ENCODE assay signal across 8 mouse cellular contexts in genomic region chr9:107290897-107291296, GRCm38 (mm10). TPM values are rescaled to one million over a fixed set of nuclear protein-coding genes. Genes with fewer than 3 reads are reported as not detected.
DNase-seq lines count a peak whose midpoint lies in the region; ATAC-seq and TF ChIP-seq lines count a peak whose summit lies in the region.

No protein-coding gene starts in this region.

- H3K9ac ChIP-seq in ES-E14 (ENCODE audit: insufficient read depth, low read depth, low read length, poor library complexity, severe bottlenecking), result no peak overlapping the region

- H3K4me1 ChIP-seq in ES-E14 (ENCODE audit: control insufficient read depth in 2 of 2, insufficient read depth in 2 of 2, low read length in 2 of 2, poor library complexity in 1 of 2), result peaks cover 2 to 20% of the 10 kb centered on the region in 2 experiments; a peak in 3 of 4 replicates
- H3K4me1 ChIP-seq in embryonic fibroblast, embryonic 13.5 days (ENCODE audit: control insufficient read depth, insufficient read depth, low read length), result 0 out of 2 replicates have a peak, but pooled peaks cover 2% of the 10 kb centered on the region

- TF ChIP-seq CTCF in embryonic fibroblast, embryonic 13.5 days (IDR thresholded peaks at IDR 0.05; ENCODE audit: borderline replicate concordance, insufficient read depth, low read length), result peak; percentile 76

- in situ Hi-C loops in ES-E14 (cut with MboI; ENCODE audit: low sequenced_read_pairs in 2 of 2, unreplicated experiment in 2 of 2), result loop anchor here in 1 of 2 experiments (10.0 kb wide), 1 partner anchor 386 kb away; no protein-coding TSS in a partner anchor

- intact Hi-C loops in heart, postnatal 10 days (cut with DNase I), result loop anchor here (1.0 to 10.0 kb wide), 6 partner anchors 45 to 604 kb away; partner anchors contain the start of genes Dcaf1 and Tex264

- no peak for TF ChIP-seq POLR2A in embryonic fibroblast, embryonic 13.5 days (IDR thresholded peaks at IDR 0.05; ENCODE audit: low read depth, low read length)

- H3K4me3 ChIP-seq in ES-E14 (ENCODE audit: insufficient read depth in 1 of 2, low read depth in 1 of 2, low read length in 2 of 2, poor library complexity in 1 of 2, severe bottlenecking in 1 of 2), result no peak overlapping the region
- no peak overlapping the region for H3K4me3 ChIP-seq in embryonic fibroblast, embryonic 13.5 days (ENCODE audit: insufficient read depth, low read length)

- no peak for DNase-seq in ES-E14 (ENCODE audit: low read depth, low spot score)
- DNase-seq in adrenal gland, postnatal 25 days, result peak; percentile 80
- DNase-seq in heart, postnatal 10 days, result peak; percentile 90 to 93
- peak; percentile 76 to 81 for DNase-seq in layer of hippocampus, postnatal 14 days (ENCODE audit: low spot score in 2 of 2)
- peak; percentile 81 to 86 for DNase-seq in right cerebral cortex, adult 2 months (ENCODE audit: low spot score in 2 of 2)
- DNase-seq in urinary bladder, postnatal 36 days (ENCODE audit: low spot score in 2 of 2), result peak; percentile 80 to 82

- H3K27ac ChIP-seq in ES-E14 (ENCODE audit: insufficient read depth, low read depth, low read length, poor library complexity, severe bottlenecking), result no peak overlapping the region
- H3K27ac ChIP-seq in embryonic fibroblast, embryonic 13.5 days (ENCODE audit: insufficient read depth, low read length), result no peak overlapping the region

- no peaks in the 10 kb centered on the region for H3K9me3 ChIP-seq in ES-E14 (ENCODE audit: control insufficient read depth, insufficient read depth, low read depth, low read length)

- peak; percentile 33 for ATAC-seq in megakaryocyte, adult 5-6 weeks (ENCODE audit: poor library complexity, severe bottlenecking)

- H3K36me3 ChIP-seq in ES-E14 (ENCODE audit: control insufficient read depth, insufficient read depth, low read length, poor library complexity, severe bottlenecking), result peaks cover 5% of the 10 kb centered on the region; the same call in 1 of the 2 replicates

TF ChIP-seq in ES-E14, 5 proteins besides CTCF, POLR2A, EP300 and RAD21:
- TF ChIP-seq MAFK (IDR thresholded peaks at IDR 0.05; ENCODE audit: insufficient read depth, low read depth, low read length) (no peak), ZNF384 (IDR thresholded peaks at IDR 0.05; ENCODE audit: low read depth, low read length) (no peak), HCFC1 (IDR thresholded peaks at IDR 0.05; ENCODE audit: borderline replicate concordance, insufficient read depth, low read length) (no peak), ZC3H11A (IDR thresholded peaks at IDR 0.05; ENCODE audit: borderline replicate concordance, low read depth, low read length) (peak; percentile 86), CHD2 (IDR thresholded peaks at IDR 0.05; ENCODE audit: low read depth, low read length) (no peak)

RNA-seq across cellular contexts. Expression of gene Mapkapk3, which starts 1.2 kb away (rescaled TPM):
- total RNA-seq in ES-E14 (2012; rRNA removed), result 25.7 and 49.1 TPM in 2 replicates
- total RNA-seq in adrenal gland, postnatal 25 days (2021), result 56.8 and 57.8 TPM in 2 replicates
- polyA plus RNA-seq in embryonic fibroblast, embryonic 13.5 days (2011; ENCODE audit: insufficient read length, low read depth, missing spikeins), result 17.5 and 28.2 TPM in 2 replicates
- 10 to 100 TPM; 22.1 to 23.3 TPM for total RNA-seq in heart, postnatal 10 days (2021)
- total RNA-seq in layer of hippocampus, postnatal 14 days (2021), result 1 to 10 TPM; 2.0 to 3.1 TPM
- 98.6 and 105 TPM in 2 replicates for total RNA-seq in megakaryocyte, adult 5-6 weeks (2015)
- total RNA-seq in megakaryocyte, adult 5-6 weeks (2017), result 156 and 174 TPM in 2 replicates

RNA-seq across cellular contexts. Expression of gene Cish, which starts 4.9 kb away (rescaled TPM):
- total RNA-seq in ES-E14 (2012; rRNA removed), result 1.5 and 2.5 TPM in 2 replicates
- total RNA-seq in adrenal gland, postnatal 25 days (2021), result 8.1 and 14.9 TPM in 2 replicates
- 6.4 and 8.5 TPM in 2 replicates for polyA plus RNA-seq in embryonic fibroblast, embryonic 13.5 days (2011; ENCODE audit: insufficient read length, low read depth, missing spikeins)
- 100 to 1,000 TPM; 212 to 269 TPM for total RNA-seq in heart, postnatal 10 days (2021)
- total RNA-seq in layer of hippocampus, postnatal 14 days (2021), result 1 to 10 TPM; 3.3 to 3.4 TPM
- total RNA-seq in megakaryocyte, adult 5-6 weeks (2015), result 1.7 and 5.3 TPM in 2 replicates
- total RNA-seq in megakaryocyte, adult 5-6 weeks (2017), result 0.40 and 0.45 TPM in 2 replicates

RNA-seq across cellular contexts. Expression of gene Hemk1, which starts 47.3 kb away (rescaled TPM):
- 29.1 and 41.3 TPM in 2 replicates for total RNA-seq in ES-E14 (2012; rRNA removed)
- 21.9 and 23.0 TPM in 2 replicates for total RNA-seq in adrenal gland, postnatal 25 days (2021)
- 10.4 and 14.0 TPM in 2 replicates for polyA plus RNA-seq in embryonic fibroblast, embryonic 13.5 days (2011; ENCODE audit: insufficient read length, low read depth, missing spikeins)
- total RNA-seq in heart, postnatal 10 days (2021), result 10 to 100 TPM; 16.8 to 17.0 TPM
- total RNA-seq in layer of hippocampus, postnatal 14 days (2021), result 10 to 100 TPM; 16.1 to 18.5 TPM
- 4.1 and 6.4 TPM in 2 replicates for total RNA-seq in megakaryocyte, adult 5-6 weeks (2015)
- 5.0 and 8.0 TPM in 2 replicates for total RNA-seq in megakaryocyte, adult 5-6 weeks (2017)

RNA-seq across cellular contexts. Expression of gene 6430571L13Rik, which starts 49.5 kb away (rescaled TPM):
- total RNA-seq in ES-E14 (2012; rRNA removed), result 0.45 and 0.95 TPM in 2 replicates
- total RNA-seq in adrenal gland, postnatal 25 days (2021), result 1.4 and 1.5 TPM in 2 replicates
- polyA plus RNA-seq in embryonic fibroblast, embryonic 13.5 days (2011; ENCODE audit: insufficient read length, low read depth, missing spikeins), result not detected in 2 replicates
- 10 to 100 TPM in 1 of 2 experiments, 1 to 10 TPM in 1; 8.9 to 11.4 TPM for total RNA-seq in heart, postnatal 10 days (2021)
- total RNA-seq in layer of hippocampus, postnatal 14 days (2021), result 1 to 10 TPM; 2.6 to 2.9 TPM
- not detected in 2 replicates for total RNA-seq in megakaryocyte, adult 5-6 weeks (2015)
- total RNA-seq in megakaryocyte, adult 5-6 weeks (2017), result not detected in 2 replicates

RNA-seq across cellular contexts. Expression of gene Dock3, which starts 59.2 kb away (rescaled TPM):
- total RNA-seq in ES-E14 (2012; rRNA removed), result 3.3 TPM in 2 replicates
- total RNA-seq in adrenal gland, postnatal 25 days (2021), result 4.9 and 5.4 TPM in 2 replicates
- 0.12 and 0.18 TPM in 2 replicates for polyA plus RNA-seq in embryonic fibroblast, embryonic 13.5 days (2011; ENCODE audit: insufficient read length, low read depth, missing spikeins)
- 1 to 10 TPM; 1.1 to 1.4 TPM for total RNA-seq in heart, postnatal 10 days (2021)
- 10 to 100 TPM; 81.4 to 94.1 TPM for total RNA-seq in layer of hippocampus, postnatal 14 days (2021)
- not detected in 2 replicates for total RNA-seq in megakaryocyte, adult 5-6 weeks (2015)
- total RNA-seq in megakaryocyte, adult 5-6 weeks (2017), result not detected in 2 replicates

Comparison
In these comparisons a context has a peak if more than half of its experiments do, and no peak if none do; other contexts are left out.
1. RNA of gene Cish, which starts 4.9 kb away (total RNA-seq): 212 to 269 TPM in heart, postnatal 10 days; 8.1 to 14.9 TPM in adrenal gland, postnatal 25 days, 3.3 to 3.4 TPM in layer of hippocampus, postnatal 14 days, 1.5 to 2.5 TPM in ES-E14 and 0.40 to 5.3 TPM in megakaryocyte, adult 5-6 weeks; every median in the first group is over 10 times any median in the second.